Mouse (Mus musculus): ENCODE measurements at regions not wholly inside any gene's neighbourhood (a gene's known extent, or its start where the extent isn't known, plus 50 kb on each side); places are given as distances from the start of the nearest gene placed in this dataset.

DNA sequence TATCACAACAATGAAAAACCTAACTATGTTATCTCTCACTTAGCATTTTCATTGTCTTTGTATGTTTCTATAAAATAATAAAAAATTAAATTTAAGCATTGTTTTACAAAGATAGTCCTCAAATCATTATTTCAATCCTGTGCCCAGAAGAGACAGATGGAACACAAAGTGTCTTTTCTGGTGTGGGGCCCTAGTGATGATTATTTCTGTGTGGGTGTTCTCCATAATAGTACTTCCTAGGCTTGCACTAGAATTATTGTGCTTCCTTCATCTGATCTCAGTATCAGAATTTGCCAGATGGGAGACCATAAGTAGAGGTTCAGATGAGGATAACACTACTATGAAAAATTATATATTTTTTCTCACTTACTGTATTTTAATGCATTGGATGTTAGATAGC lies 84.6 kb upstream of the Rabl2 start:
- TF ChIP-seq CTCF (IDR thresholded peaks at IDR 0.05; ENCODE audit: borderline replicate concordance, insufficient read depth, low read length) (no peak), POLR2A (IDR thresholded peaks at IDR 0.05; ENCODE audit: low read depth, low read length) (no peak)
